Mouse (Mus musculus): ENCODE results near the gene Zap70. TPM values are rescaled to one million over a fixed set of nuclear protein-coding genes. Genes with fewer than 3 reads are reported as not detected.
A peak's percentile ranks its signal among the peaks of the same experiment; 100 is the strongest.

The Zap70 gene
- polyA plus RNA-seq (2015; fragmentation: Nextera tagmentation; extraction: Ambion mirVana): 0.23 and 0.44 TPM in 2 replicates

DNA sequence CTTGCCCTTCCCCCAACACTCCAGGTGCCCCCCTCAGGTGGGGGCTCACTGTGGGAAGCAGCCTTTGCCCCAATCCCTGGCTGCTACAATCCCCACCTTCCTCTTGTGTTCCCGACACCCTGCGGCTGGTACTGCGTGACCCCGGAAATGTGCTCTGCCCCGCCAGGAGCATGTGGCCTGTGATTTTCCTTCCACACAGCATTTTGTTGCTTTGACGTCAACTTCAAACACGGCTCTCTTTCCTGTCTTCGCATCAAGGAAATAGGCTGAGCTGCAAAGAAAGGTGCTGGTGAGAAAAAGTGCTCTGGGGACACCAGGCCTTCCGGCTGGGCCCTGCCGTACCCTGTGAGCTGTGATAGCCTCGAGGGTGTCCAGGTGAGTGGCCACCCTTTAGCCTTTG is at the start of gene Zap70:
TSS of gene Zap70 (plus strand) at position 231 of the 400 bp plus-strand sequence.
- Histone ChIP-seq H3K36me3 (no peaks in the 10 kb centered on the region), H3K4me2 (no peak within 1 kb of the TSS), H3K27me3 (no peaks in the 10 kb centered on the region), H3K4me3 (replicated peaks) (no peak within 1 kb of the TSS), H3K27ac (no peak within 1 kb of the TSS), H3K9me3 (replicated peaks) (no peaks in the 10 kb centered on the region), H3K9ac (no peak within 1 kb of the TSS), H3K4me1 (no peaks in the 10 kb centered on the region)
- no peak for ATAC-seq (replicated peaks; ENCODE audit: low FRiP score)
- WGBS: 80% methylated on average over 11 of the region's 11 CpGs

DNA sequence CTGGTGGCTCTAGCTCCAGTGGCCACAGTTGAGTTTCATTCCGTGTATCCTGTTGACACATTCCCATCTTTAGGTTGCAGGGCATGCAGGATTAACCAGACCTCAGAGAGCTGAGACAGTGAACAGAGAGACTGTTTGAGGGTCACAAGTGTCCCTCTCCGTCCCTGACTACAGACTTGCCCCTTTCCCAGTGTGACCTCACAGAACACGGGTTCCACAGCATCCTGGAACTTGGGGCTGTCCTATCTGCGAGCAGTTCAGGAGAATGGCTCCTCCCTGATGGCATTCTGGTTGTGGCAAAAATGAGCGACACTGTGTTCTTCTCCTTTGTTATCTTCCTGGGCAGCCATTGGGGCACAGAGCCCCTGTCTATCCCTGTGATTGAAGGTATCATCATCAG is 47.3 kb upstream of the Zap70 start, which contains the start of gene Actr1b:
TSS of gene Actr1b (minus strand) at position 112 of the 400 bp plus-strand sequence.
- no peak for ATAC-seq (replicated peaks; ENCODE audit: low FRiP score)
- no peak within 1 kb of the TSS for H3K4me3 ChIP-seq (replicated peaks)
- 87% methylated on average over 5 of the region's 5 CpGs for WGBS
- H3K36me3 ChIP-seq: no peaks in the 10 kb centered on the region
- no peak within 1 kb of the TSS for H3K27ac ChIP-seq
- no peak within 1 kb of the TSS for H3K4me2 ChIP-seq
- no peaks in the 10 kb centered on the region for H3K27me3 ChIP-seq
- no peak within 1 kb of the TSS for H3K9ac ChIP-seq
- H3K9me3 ChIP-seq (replicated peaks): no peaks in the 10 kb centered on the region
- peaks cover 3% of the 10 kb centered on the region for H3K4me1 ChIP-seq

DNA sequence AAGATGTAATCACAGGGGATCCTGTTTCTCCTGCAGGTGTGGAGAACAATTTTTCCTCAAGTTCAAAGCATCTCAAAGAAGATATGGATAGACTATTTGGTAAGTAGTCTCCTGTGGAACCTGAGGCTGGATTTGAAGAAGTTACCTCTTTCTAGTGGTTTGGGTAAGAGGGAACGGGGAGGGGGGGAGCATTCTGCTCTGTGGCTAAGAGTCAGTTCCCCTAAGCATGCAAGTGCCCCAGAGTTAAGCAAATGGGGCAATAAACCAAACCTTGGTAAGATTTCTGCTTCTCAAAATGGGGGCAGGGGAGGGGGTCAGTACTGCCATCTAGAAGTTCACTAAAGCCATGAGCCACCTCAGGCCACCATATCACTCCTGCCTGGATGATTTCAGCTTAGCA is 42.8 kb upstream of the Zap70 start:
- H3K27me3 ChIP-seq: no peaks in the 10 kb centered on the region
- peaks cover 8% of the 10 kb centered on the region; the same call in 1 of the 2 replicates for H3K4me1 ChIP-seq
- H3K36me3 ChIP-seq: no peaks in the 10 kb centered on the region
- 70% methylated on average over 1 of the region's 1 CpGs for WGBS
- H3K4me2 ChIP-seq: no peak overlapping the region
- no peak for ATAC-seq (replicated peaks; ENCODE audit: low FRiP score)
- H3K27ac ChIP-seq: no peak overlapping the region
- H3K9ac ChIP-seq: no peak overlapping the region
- H3K9me3 ChIP-seq (replicated peaks): no peaks in the 10 kb centered on the region
- H3K4me3 ChIP-seq (replicated peaks): no peak overlapping the region

DNA sequence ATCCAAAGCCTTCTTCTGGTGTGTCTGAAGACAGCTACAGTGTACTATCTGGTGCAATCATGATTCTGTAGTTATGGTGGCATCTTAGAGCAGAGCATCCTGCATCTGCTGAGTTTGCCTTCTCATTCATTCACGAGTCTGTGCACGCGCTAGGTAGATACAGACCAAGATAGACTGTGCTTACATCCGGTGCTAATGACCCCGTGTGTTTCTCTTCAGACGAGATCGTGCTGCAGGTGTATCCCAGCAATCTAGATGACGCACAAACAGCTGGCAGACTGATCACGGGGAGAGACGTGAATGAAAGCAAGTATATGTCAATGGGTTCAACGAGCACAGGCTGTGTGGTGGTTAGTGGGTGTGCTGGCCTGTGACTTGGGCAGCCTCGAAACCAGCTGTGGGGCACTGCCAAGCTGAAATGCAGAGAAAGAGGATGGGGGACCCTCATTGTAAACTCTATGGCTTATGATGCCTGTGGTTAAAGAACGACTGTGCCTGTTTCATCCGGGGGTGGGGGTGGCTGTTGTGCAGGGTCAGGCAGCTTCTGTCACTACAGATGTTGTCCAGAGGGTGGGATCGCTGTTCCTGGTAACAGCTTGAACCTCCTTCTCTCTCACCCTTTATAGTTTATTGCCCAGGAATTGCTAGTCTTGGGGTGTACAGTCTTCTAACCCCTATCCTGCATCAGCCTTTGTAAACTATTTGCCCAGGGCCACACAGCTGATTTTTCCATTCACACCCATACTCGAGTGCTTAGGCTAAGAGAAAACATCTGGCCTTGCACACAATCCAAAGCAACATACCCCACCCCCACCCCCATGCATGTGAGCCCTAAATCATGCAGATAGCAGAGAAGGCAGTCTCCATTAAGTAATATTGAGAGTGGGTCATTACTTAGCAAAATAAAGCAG is 38.2 kb upstream of the Zap70 start:
- ATAC-seq (replicated peaks; ENCODE audit: low FRiP score): no peak
- Histone ChIP-seq H3K9ac (no peak overlapping the region), H3K4me1 (peaks cover 8% of the 10 kb centered on the region; the same call in 1 of the 2 replicates), H3K9me3 (replicated peaks) (no peaks in the 10 kb centered on the region), H3K4me2 (no peak overlapping the region), H3K27me3 (no peaks in the 10 kb centered on the region), H3K27ac (no peak overlapping the region), H3K36me3 (no peaks in the 10 kb centered on the region), H3K4me3 (replicated peaks) (no peak overlapping the region)
- 49% methylated on average over 16 of the region's 16 CpGs for WGBS

DNA sequence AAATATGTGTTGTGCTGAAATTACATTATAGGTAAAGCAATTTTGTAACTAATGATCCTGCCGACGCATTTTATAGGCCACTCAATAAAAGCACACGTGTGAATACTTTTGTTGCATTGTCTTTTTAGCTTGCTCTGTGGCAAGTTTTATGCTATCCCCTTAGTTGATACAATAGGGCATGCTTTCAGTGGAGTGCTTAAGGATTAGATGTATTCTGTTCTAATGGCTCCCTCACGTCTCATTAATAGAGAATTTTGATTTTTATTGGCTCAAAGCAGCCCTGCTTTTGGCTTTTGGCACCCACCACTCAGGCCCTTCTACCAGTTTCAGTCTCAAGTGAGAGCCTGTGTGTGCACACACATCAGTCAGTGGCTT is 37.6 kb upstream of the Zap70 start:
- Histone ChIP-seq H3K36me3 (no peaks in the 10 kb centered on the region), H3K27ac (no peak overlapping the region), H3K9ac (no peak overlapping the region), H3K4me1 (peaks cover 8% of the 10 kb centered on the region; the same call in 1 of the 2 replicates), H3K27me3 (no peaks in the 10 kb centered on the region), H3K4me2 (no peak overlapping the region), H3K4me3 (replicated peaks) (no peak overlapping the region), H3K9me3 (replicated peaks) (no peaks in the 10 kb centered on the region)
- ATAC-seq (replicated peaks; ENCODE audit: low FRiP score): no peak
- WGBS: 48% methylated on average over 4 of the region's 4 CpGs

DNA sequence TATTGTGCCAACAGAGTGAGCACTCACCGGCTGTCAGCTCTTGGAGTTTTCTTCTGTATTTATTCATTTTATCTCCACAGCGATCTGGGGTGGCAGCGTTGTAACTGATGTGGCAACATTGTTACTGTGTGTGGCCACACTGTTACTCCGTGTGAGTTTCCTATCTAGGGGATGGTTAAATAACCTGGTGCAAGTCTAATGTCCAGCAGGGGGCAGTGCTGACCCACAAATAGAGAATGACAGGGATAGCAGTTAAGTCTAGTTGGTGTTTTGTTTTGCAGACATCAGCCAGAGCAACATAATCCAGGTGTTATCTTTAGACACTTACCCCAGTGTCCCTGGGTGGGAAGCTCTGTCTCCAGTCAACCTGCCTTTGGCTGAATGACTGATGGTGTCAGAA is 24.3 kb upstream of the Zap70 start:
- no peak overlapping the region for H3K4me2 ChIP-seq
- no peak overlapping the region for H3K9ac ChIP-seq
- no peaks in the 10 kb centered on the region for H3K4me1 ChIP-seq
- H3K36me3 ChIP-seq: no peaks in the 10 kb centered on the region
- no peaks in the 10 kb centered on the region for H3K9me3 ChIP-seq (replicated peaks)
- H3K27ac ChIP-seq: no peak overlapping the region
- peaks cover 8% of the 10 kb centered on the region; the same call in 1 of the 2 replicates for H3K27me3 ChIP-seq
- no peak overlapping the region for H3K4me3 ChIP-seq (replicated peaks)
- 12% methylated on average over 4 of the region's 4 CpGs for WGBS
- ATAC-seq (replicated peaks; ENCODE audit: low FRiP score): no peak

DNA sequence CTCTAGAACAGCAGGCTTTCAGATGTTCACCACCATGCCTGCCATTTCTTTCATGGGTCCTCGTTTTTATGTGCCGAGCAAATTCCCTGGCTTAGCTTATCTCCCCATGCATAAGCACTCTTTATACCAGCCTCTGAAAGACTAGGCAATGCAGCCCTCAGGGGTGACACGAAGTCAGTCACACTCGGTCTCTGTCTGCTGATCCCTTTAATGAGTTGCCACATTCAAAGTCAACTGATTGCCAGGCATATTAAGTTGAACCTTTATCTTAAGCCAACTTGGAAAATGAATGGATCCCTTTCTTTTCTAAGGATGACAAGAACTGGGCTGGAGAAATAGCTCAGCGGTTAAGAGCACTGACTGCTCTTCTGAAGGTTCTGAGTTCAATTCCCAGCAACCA is 22.4 kb upstream of the Zap70 start:
- no peaks in the 10 kb centered on the region for H3K36me3 ChIP-seq
- peaks cover 4% of the 10 kb centered on the region for H3K4me1 ChIP-seq
- ATAC-seq (replicated peaks; ENCODE audit: low FRiP score): no peak
- no peaks in the 10 kb centered on the region for H3K9me3 ChIP-seq (replicated peaks)
- H3K9ac ChIP-seq: no peak overlapping the region
- H3K4me2 ChIP-seq: no peak overlapping the region
- WGBS: 81% methylated on average over 5 of the region's 5 CpGs
- H3K4me3 ChIP-seq (replicated peaks): no peak overlapping the region
- no peak overlapping the region for H3K27ac ChIP-seq
- H3K27me3 ChIP-seq: peaks cover 21% of the 10 kb centered on the region

DNA sequence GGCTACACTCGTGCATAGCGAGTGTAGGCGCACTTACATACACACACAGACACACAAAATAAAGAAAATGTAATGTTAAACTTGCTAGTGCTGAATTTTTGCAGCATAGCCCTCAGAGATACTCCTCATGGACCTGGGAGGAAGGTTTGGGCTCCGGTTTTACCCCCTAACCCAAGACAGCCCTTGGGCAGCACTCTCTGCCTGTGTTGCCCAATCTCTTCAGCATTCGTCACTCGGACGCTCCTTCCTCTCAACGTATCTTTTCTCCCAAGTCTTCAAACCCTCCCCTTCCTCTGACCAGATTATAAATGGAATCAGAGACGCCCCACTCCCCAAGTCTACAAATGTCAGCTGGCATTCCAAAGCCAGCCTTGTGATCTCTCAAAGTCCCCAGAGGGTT is 18.6 kb upstream of the Zap70 start:
- Histone ChIP-seq H3K9me3 (replicated peaks) (no peaks in the 10 kb centered on the region), H3K27me3 (peaks cover 23% of the 10 kb centered on the region), H3K4me3 (replicated peaks) (no peak overlapping the region), H3K9ac (no peak overlapping the region), H3K4me1 (peaks cover 8% of the 10 kb centered on the region), H3K36me3 (no peaks in the 10 kb centered on the region), H3K27ac (no peak overlapping the region), H3K4me2 (no peak overlapping the region)
- 77% methylated on average over 9 of the region's 9 CpGs for WGBS
- no peak for ATAC-seq (replicated peaks; ENCODE audit: low FRiP score)

DNA sequence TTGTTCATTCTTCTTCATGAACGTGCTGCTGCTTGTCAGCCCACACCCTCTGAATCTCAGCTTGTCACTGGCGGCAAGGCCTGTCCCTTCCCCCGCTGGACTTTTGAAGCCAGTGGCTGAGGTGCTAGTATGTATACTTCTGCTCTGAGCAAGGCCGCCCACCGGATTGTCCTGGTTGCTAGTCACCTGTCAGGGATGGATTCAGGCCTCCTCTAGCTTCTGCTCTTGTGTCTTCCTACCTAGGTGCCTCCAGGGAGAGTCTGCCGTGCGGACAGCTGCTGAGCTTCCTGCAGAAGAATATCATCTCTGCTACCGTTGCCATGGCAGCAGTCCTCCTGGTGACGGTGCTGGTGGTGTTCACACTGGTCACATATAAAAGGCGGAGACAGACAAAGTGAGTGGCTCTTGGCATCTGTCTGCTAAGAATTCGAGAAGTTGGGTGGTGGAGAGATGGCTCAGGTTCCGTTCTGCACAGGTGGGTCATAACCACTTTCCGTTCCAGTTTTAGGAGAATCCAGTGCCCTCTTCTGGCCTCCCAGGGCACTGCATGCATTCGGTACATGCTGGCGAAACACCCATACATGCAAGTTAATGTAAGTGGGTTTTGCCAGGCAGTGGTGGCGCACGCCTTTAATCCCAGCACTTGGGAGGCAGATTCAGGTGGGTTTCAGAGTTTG is 17.2 kb upstream of the Zap70 start:
- WGBS: 29% methylated on average over 17 of the region's 17 CpGs

DNA sequence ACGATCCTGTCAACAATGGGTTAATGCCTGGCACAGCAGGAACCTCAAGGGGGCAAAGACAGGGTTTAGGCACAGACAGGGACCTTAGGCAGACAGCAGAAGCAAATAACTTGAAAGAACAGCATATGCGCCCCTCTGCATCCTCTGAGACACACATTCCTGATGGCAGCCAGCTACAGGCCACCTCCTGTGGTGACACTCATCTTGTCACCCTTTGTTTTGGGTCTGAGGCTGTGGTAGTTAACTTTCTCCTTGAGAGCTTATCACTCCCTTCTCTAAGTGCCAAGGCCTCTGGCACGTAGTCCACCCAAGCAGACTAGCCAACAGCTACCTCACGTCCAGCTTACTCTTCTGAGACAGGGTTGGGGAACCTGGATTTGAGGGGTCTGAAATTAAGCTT is 15.9 kb upstream of the Zap70 start:
- no peak for ATAC-seq (replicated peaks; ENCODE audit: low FRiP score)
- H3K27ac ChIP-seq: no peak overlapping the region
- H3K4me1 ChIP-seq: peaks cover 8% of the 10 kb centered on the region
- H3K27me3 ChIP-seq: peaks cover 21% of the 10 kb centered on the region
- no peaks in the 10 kb centered on the region for H3K9me3 ChIP-seq (replicated peaks)
- WGBS: 70% methylated on average over 4 of the region's 4 CpGs
- H3K4me3 ChIP-seq (replicated peaks): no peak overlapping the region
- no peak overlapping the region for H3K4me2 ChIP-seq
- no peak overlapping the region for H3K9ac ChIP-seq
- no peaks in the 10 kb centered on the region for H3K36me3 ChIP-seq

More for the DNA sequence above, 17.2 kb upstream of the Zap70 start:
- Histone ChIP-seq H3K27me3 (peaks cover 23% of the 10 kb centered on the region), H3K9ac (no peak overlapping the region), H3K4me3 (replicated peaks) (peak overlapping the region; percentile 22), H3K4me2 (peak overlapping the region; percentile 52), H3K9me3 (replicated peaks) (no peaks in the 10 kb centered on the region), H3K36me3 (no peaks in the 10 kb centered on the region), H3K4me1 (peaks cover 8% of the 10 kb centered on the region), H3K27ac (no peak overlapping the region)
- 0 out of 2 replicates have a peak, but pooled peaks have one; percentile 56 for ATAC-seq (replicated peaks; ENCODE audit: low FRiP score)

DNA sequence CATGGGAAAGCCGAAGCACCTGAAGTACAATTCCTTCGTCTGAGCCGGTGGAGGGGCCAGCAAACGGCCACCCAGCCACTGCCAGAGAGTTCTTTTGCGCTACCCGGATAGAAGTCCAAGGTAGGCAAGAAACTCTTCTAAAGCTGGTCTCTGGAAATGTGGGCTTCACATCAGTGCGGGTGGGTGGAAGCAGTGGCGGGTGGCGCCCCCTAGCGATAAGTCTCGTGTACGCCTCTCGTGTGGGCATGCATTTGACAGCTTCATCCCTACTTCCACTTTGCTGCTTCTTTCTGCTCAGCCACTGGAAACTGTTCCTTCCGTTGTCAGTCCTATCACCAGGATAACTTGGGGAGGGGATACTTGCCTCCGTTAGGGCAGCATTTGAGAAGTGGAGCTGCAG is 15.1 kb upstream of the Zap70 start:
- no peak for ATAC-seq (replicated peaks; ENCODE audit: low FRiP score)
- peaks cover 19% of the 10 kb centered on the region for H3K27me3 ChIP-seq
- no peak overlapping the region for H3K27ac ChIP-seq
- no peak overlapping the region for H3K4me3 ChIP-seq (replicated peaks)
- WGBS: 55% methylated on average over 15 of the region's 15 CpGs
- H3K4me2 ChIP-seq: no peak overlapping the region
- H3K9me3 ChIP-seq (replicated peaks): no peaks in the 10 kb centered on the region
- H3K9ac ChIP-seq: no peak overlapping the region
- H3K36me3 ChIP-seq: no peaks in the 10 kb centered on the region
- H3K4me1 ChIP-seq: peaks cover 8% of the 10 kb centered on the region
